Mouse (Mus musculus): ENCODE results near the gene Ryk.
A peak's percentile ranks its signal among the peaks of the same experiment; 100 is the strongest.

Gene Ryk

DNA sequence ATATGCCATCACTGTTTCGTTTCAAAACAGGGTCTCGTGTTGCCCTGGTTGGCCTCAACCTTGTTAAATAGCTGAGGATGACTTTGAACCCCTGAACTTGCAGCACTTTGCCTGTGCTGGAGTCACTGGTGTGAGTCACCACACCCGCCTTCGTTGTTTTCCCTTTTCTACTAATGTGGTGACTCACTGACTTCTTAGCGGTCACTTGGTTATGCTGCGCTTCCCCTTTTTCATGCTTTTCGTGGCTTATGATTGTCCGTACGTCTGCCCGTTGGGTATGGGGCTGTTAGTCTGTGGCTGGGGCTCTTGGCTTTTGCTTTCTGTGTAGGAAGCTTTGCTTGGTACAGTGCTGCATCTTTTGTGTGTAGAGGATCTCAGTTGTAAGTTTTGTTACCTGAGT is 25.2 kb downstream of the Ryk start:
- no peak for DNase-seq

- no peak for DNase-seq
Measured at GRCm38 (mm10) chr9:102860802-102861469, 26.2 kb downstream of the Ryk start.

- no peak for DNase-seq
Measured at GRCm38 (mm10) chr9:102861789-102862188, 27.1 kb downstream of the Ryk start.

DNA sequence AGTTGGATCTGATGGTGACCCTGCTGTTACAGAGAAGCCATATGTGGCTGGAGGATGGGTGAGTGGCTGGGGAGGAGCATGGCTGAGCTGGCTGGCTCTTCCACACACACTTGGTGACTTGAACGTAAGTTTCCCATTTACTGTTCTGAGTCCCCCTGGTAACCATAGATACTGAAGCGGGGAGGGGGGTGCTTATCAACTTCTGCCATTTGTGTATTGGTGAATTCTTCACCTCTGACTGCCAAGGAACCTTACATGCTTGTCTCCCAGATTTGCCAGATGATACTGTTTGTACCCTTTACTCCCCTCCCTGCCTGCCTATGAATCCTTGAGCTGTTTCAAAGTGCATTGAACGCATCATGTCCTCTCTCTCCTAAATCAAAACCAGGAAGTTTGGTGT is 27.5 kb downstream of the Ryk start:
- no peak for DNase-seq

- peak in 1 of 2 experiments; percentile 56 for DNase-seq
Measured at GRCm38 (mm10) chr9:102863876-102864545, 29.3 kb downstream of the Ryk start.

- DNase-seq: no peak
Measured at GRCm38 (mm10) chr9:102864931-102865330, 30.2 kb downstream of the Ryk start.

DNA sequence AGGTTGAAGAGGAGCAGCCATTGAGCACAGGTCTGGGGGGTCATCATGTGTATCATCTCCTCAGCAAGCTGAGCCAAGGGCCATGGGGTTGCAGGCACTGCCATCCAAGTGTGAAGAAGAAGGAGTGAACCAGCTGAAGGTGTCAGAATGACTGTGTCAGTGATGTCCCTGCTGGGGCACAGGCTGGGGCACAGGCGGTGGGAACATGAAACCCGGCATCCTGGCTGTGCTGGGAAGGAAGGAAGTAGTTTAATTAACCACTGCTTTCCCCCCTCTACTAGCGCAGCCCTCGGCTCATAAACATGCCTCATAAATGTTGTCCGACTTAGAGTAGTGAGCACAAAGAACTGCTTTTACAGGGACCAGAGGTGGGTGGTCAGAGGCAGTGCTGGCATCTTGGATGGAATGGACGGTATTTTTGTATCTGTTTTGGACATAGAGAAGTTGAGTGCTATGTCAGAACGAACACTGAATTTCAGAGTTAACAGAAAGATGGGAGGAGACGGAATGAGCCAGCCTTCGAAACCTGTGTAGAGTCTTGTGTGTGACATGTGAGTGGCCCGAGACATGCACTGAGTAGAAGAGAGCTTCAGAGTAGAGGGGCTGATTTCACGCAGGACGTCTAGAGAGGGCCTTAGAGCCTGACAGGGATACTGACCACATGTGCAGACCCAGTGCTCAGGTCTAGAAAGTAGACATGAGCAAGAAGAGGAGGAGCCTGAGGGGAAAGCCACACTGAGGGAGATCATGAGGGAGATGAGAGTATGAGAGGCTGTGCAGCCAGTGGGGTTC is 31.4 kb downstream of the Ryk start:
- DNase-seq: no peak

- DNase-seq: peak; percentile 86 to 89
Measured at GRCm38 (mm10) chr9:102866893-102867292, 32.2 kb downstream of the Ryk start.

- no peak for DNase-seq
Measured at GRCm38 (mm10) chr9:102867516-102867915, 32.8 kb downstream of the Ryk start.

DNA sequence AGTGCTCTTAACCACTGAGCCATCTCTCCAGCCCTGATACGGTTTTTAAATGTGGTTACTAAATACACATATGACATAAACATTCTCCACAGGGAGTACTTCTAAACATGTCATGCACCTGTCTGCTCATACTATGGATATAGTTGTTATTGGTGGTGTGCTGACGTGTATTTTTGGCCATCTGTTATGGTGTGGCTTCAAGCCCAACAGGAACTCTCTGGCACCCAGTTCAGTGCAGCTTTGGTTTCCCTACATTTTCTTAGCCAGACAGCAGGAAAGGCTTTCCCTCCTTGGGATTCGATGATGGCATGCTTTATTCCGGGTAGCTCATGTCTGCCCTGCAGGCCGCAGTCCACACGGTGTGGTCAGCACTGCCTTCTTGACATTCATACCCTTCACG is 33.7 kb downstream of the Ryk start:
- DNase-seq: peak; percentile 43 to 50

GRCm38 (mm10) chr9:102876054-102876690 is 41.5 kb downstream of the Ryk start:
- no peak for DNase-seq

DNA sequence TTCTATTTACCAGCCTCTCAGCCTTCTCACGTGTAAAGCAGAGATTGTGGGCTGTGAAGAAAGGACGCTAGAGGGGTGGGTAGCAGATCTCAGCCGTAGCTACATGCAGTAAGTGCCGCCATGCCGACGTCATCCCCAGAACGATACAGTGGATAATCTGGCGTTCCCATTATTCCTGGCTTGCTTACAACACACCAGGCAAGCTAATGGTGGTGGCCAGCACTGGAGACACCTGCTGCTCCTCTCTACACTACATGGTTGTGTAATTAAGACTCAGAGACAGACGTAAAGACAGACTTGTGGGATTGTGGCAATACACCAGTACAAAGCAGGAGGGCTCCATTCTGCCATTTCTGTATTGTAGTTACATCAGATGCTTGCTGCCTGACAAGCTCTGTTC is 43.2 kb downstream of the Ryk start:
- DNase-seq: no peak

DNA sequence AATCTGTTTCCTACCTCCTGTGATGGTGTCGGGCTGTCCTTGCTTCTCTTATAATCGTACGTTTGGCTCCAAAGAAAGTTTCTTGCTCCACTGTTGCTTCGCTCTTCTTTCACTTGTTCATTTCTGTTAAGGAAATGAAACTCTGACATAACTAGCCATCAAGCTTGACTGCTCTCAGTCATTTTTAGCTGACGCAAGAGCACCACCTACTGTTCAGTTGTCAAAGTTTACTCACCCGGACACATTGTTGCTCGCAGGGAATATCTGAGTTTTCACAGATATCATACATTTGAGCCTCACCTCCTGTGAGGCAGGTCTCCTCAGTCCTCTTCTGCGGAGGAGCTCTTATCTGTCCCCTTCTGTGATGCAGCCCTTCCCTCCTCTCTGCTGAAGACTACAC is 44.8 kb downstream of the Ryk start:
- peak; percentile 54 to 69 for DNase-seq

GRCm38 (mm10) chr9:102884703-102885102 is 50.0 kb downstream of the Ryk start:
- no peak for DNase-seq

- no peak for DNase-seq
Measured at GRCm38 (mm10) chr9:102890166-102890565, 55.4 kb downstream of the Ryk start.

GRCm38 (mm10) chr9:102892480-102893355 is 58.0 kb downstream of the Ryk start:
- no peak for DNase-seq

- DNase-seq: no peak
Measured at GRCm38 (mm10) chr9:102893356-102893870, 58.7 kb downstream of the Ryk start.

DNA sequence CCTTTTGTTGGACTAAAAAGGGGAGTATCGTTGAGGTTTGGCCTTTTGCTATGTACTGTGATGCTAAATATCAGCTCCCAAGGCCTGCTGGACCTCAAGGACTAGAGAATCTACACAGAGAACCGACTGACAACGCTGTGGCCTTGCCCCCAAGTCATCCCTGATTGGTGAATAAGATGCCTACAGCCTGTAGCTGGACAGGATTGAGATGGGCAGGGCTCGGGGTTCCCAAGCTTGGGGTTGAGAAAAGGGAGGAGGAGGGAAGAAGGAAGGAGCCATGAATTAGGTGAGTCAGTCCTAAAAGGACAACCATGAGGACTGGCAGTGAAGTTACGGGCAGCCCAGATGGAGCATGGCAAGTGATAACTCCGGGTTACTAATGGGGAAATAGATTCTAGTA is 65.2 kb downstream of the Ryk start:
- DNase-seq: no peak

GRCm38 (mm10) chr9:102902308-102902707 is 67.6 kb downstream of the Ryk start:
- no peak for DNase-seq

DNA sequence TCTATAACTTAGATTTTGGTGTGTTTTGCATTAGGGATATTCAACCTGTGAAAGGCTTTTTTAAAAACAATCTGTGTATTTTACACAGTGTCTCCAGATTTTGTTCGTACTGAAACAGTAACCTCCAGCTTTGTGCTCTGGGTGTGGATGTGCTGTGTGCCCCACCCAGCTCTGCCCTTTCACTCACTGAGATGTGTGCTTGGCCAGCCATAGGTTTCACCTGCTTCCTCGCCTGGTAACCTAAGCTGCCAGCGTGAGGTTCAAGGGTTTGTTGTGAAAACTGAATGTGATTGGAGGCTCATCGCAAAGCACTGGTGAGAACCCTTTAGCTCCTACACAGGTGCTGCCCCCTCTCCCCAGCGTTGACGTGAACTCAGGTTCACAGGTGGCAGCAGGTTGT is 70.2 kb downstream of the Ryk start:
- no peak for DNase-seq

- DNase-seq: no peak
Measured at GRCm38 (mm10) chr9:102906781-102907180, 72.1 kb downstream of the Ryk start.
